Mouse (Mus musculus) embryonic facial prominence, embryonic 13.5 days (tissue): ENCODE measurements at regions not wholly inside any gene's neighbourhood (a gene's known extent, or its start where the extent isn't known, plus 50 kb on each side); places are given as distances from the start of the nearest gene placed in this dataset.

Source experiments
- ATAC-seq: fragments of 200-750 bp; cut with Nextera tagmentation; 2 replicates; pipeline ENCODE4 v1.8.0; 2017; ENCODE audit warnings: low read depth; ENCODE audit not compliant: insufficient number of reproducible peaks, insufficient read depth, low FRiP score, low TSS enrichment
- H3K27ac ChIP-seq: fragments of 300-500 bp; sonication (generic); 2 replicates; pipeline ENCODE4 v1.5.1; 2015; ENCODE audit warnings: moderate library complexity, mild to moderate bottlenecking, inconsistent platforms
- H3K27me3 ChIP-seq: fragments of 300-500 bp; sonication (generic); 2 replicates; pipeline ENCODE4 v1.6.1; 2015; ENCODE audit warnings: mild to moderate bottlenecking, inconsistent platforms
- H3K36me3 ChIP-seq: fragments of 300-500 bp; sonication (generic); 2 replicates; pipeline ENCODE4 v1.6.1; 2015; ENCODE audit warnings: mild to moderate bottlenecking, inconsistent platforms
- H3K4me1 ChIP-seq: fragments of 300-500 bp; sonication (generic); 2 replicates; pipeline ENCODE4 v1.6.1; 2015; ENCODE audit warnings: inconsistent platforms
- H3K4me2 ChIP-seq: fragments of 300-500 bp; sonication (generic); 2 replicates; pipeline ENCODE4 v1.6.1; 2015; ENCODE audit warnings: moderate library complexity, mild to moderate bottlenecking, inconsistent platforms
- H3K4me3 ChIP-seq: fragments of 300-500 bp; sonication (generic); 2 replicates; pipeline ENCODE4 v1.5.1; 2015; ENCODE audit warnings: mild to moderate bottlenecking, inconsistent platforms
- H3K9ac ChIP-seq: fragments of 300-500 bp; sonication (generic); 2 replicates; pipeline ENCODE4 v1.6.1; 2015; ENCODE audit warnings: mild to moderate bottlenecking, inconsistent platforms
- H3K9me3 ChIP-seq: fragments of 300-500 bp; sonication (generic); 2 replicates; pipeline ENCODE4 v1.6.1; 2016; ENCODE audit warnings: inconsistent platforms
- WGBS: fragments of 180-500 bp; shearing (Covaris S2); methylation state at CpG from one replicate; pipeline ENCODE4 v1.1.7; 2015; ENCODE audit warnings: mixed read lengths; 5-methylcytosine and 5-hydroxymethylcytosine counted together

GRCm38 (mm10) chr4:33662965-33663364 is 261.4 kb upstream of the Cnr1 start:
- H3K27me3 ChIP-seq, result no peaks in the 10 kb centered on the region; the same call in 1 of the 2 replicates
- WGBS, result 69% methylated on average over 11 of the region's 11 CpGs
- no peaks in the 10 kb centered on the region for H3K36me3 ChIP-seq
- no peak overlapping the region for H3K9ac ChIP-seq
- no peak overlapping the region for H3K4me3 ChIP-seq
- no peak overlapping the region for H3K4me2 ChIP-seq
- no peaks in the 10 kb centered on the region for H3K9me3 ChIP-seq
- H3K4me1 ChIP-seq, result peaks cover 14% of the 10 kb centered on the region
- no peak for ATAC-seq
- no peak overlapping the region for H3K27ac ChIP-seq

- Histone ChIP-seq H3K9me3 (no peaks in the 10 kb centered on the region), H3K4me2 (no peak overlapping the region), H3K4me3 (no peak overlapping the region), H3K36me3 (no peaks in the 10 kb centered on the region), H3K4me1 (peaks cover 14% of the 10 kb centered on the region), H3K27ac (no peak overlapping the region), H3K27me3 (no peaks in the 10 kb centered on the region; the same call in 1 of the 2 replicates), H3K9ac (no peak overlapping the region)
- 57% methylated on average over 11 of the region's 11 CpGs for WGBS
- no peak for ATAC-seq
Observed at GRCm38 (mm10) chr4:33663616-33664473, 260.5 kb upstream of the Cnr1 start.

- Histone ChIP-seq H3K9me3 (no peaks in the 10 kb centered on the region), H3K4me1 (peaks cover 14% of the 10 kb centered on the region), H3K4me2 (no peak overlapping the region), H3K4me3 (no peak overlapping the region), H3K27ac (no peak overlapping the region), H3K36me3 (no peaks in the 10 kb centered on the region), H3K9ac (no peak overlapping the region), H3K27me3 (no peaks in the 10 kb centered on the region; the same call in 1 of the 2 replicates)
- ATAC-seq, result no peak
- WGBS, result 81% methylated on average over 5 of the region's 5 CpGs
Observed at GRCm38 (mm10) chr4:33664474-33664822, 259.9 kb upstream of the Cnr1 start.

- H3K9me3 ChIP-seq, result no peaks in the 10 kb centered on the region
- no peaks in the 10 kb centered on the region; the same call in 1 of the 2 replicates for H3K27me3 ChIP-seq
- 75% methylated on average over 14 of the region's 14 CpGs for WGBS
- no peak overlapping the region for H3K27ac ChIP-seq
- no peak for ATAC-seq
- peaks cover 11% of the 10 kb centered on the region for H3K4me1 ChIP-seq
- no peaks in the 10 kb centered on the region for H3K36me3 ChIP-seq
- no peak overlapping the region for H3K4me2 ChIP-seq
- no peak overlapping the region for H3K9ac ChIP-seq
- no peak overlapping the region for H3K4me3 ChIP-seq
Observed at GRCm38 (mm10) chr4:33665250-33665873, 259.0 kb upstream of the Cnr1 start.

DNA sequence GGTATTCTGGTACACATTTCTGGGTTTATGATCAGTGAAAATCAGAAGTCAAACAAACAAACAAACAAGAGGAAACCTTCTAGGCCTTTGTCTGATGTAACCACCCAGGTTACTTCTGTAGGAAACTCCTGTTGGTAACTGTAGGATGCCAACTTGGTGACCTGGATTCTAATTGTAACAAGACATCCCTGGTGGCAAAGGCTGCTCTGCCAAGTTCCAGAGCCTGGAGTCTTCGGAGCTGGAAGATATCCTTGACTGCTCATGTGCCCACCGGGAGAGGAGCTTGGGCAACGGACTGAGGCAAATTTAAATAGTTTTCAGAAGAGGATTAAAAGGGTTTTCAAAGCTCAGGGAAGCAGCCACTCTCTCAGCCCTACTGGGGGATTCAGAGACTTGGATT is 256.0 kb upstream of the Cnr1 start:
- Histone ChIP-seq H3K9ac (no peak overlapping the region), H3K4me1 (peaks cover 10% of the 10 kb centered on the region), H3K27ac (no peak overlapping the region), H3K4me2 (no peak overlapping the region), H3K4me3 (no peak overlapping the region), H3K36me3 (no peaks in the 10 kb centered on the region), H3K27me3 (no peaks in the 10 kb centered on the region; the same call in 1 of the 2 replicates), H3K9me3 (no peaks in the 10 kb centered on the region)
- WGBS, result 49% methylated on average over 3 of the region's 3 CpGs
- no peak for ATAC-seq

GRCm38 (mm10) chr4:33675044-33675443 is 249.3 kb upstream of the Cnr1 start:
- no peak overlapping the region for H3K4me3 ChIP-seq
- no peak overlapping the region for H3K4me2 ChIP-seq
- H3K36me3 ChIP-seq, result no peaks in the 10 kb centered on the region
- no CpG with 5 or more reads among the region's 5 CpGs for WGBS
- no peaks in the 10 kb centered on the region for H3K9me3 ChIP-seq
- H3K27ac ChIP-seq, result no peak overlapping the region
- H3K9ac ChIP-seq, result no peak overlapping the region
- no peaks in the 10 kb centered on the region for H3K4me1 ChIP-seq
- H3K27me3 ChIP-seq, result no peaks in the 10 kb centered on the region
- no peak for ATAC-seq

DNA sequence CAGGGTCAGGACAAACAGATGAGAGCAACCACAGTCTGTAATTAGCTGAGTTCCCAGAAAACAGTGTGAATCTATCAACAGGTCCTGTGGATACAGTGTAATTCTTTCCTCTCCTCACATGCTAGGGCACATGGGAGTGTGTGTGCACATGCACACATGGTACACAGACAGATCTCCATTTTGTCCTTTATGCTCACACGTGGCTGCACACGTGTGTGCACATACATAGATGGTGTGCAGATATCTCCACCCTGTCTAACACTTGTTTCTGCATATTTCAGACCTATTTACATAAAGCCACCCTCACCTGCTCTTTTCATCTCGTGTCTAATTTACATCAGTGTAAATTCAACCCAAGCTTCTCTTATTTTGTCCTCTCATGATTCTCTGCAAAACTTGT is 245.0 kb upstream of the Cnr1 start:
- no peak overlapping the region for H3K4me3 ChIP-seq
- ATAC-seq, result no peak
- H3K27me3 ChIP-seq, result no peaks in the 10 kb centered on the region
- H3K36me3 ChIP-seq, result no peaks in the 10 kb centered on the region
- no peak overlapping the region for H3K4me2 ChIP-seq
- H3K27ac ChIP-seq, result no peak overlapping the region
- 68% methylated on average over 3 of the region's 3 CpGs for WGBS
- H3K4me1 ChIP-seq, result no peaks in the 10 kb centered on the region
- H3K9me3 ChIP-seq, result no peaks in the 10 kb centered on the region
- H3K9ac ChIP-seq, result no peak overlapping the region

- no peak for ATAC-seq
- Histone ChIP-seq H3K27ac (no peak overlapping the region), H3K9ac (no peak overlapping the region), H3K4me1 (no peaks in the 10 kb centered on the region), H3K9me3 (no peaks in the 10 kb centered on the region), H3K36me3 (no peaks in the 10 kb centered on the region), H3K4me2 (no peak overlapping the region), H3K4me3 (no peak overlapping the region), H3K27me3 (no peaks in the 10 kb centered on the region)
- WGBS, result 86% methylated on average over 8 of the region's 8 CpGs
Observed at GRCm38 (mm10) chr4:33686135-33686534, 238.3 kb upstream of the Cnr1 start.

- no peak overlapping the region for H3K9ac ChIP-seq
- no peaks in the 10 kb centered on the region for H3K4me1 ChIP-seq
- H3K9me3 ChIP-seq, result no peaks in the 10 kb centered on the region
- no peak overlapping the region for H3K27ac ChIP-seq
- H3K27me3 ChIP-seq, result no peaks in the 10 kb centered on the region
- no peaks in the 10 kb centered on the region for H3K36me3 ChIP-seq
- no peak for ATAC-seq
- H3K4me3 ChIP-seq, result no peak overlapping the region
- H3K4me2 ChIP-seq, result no peak overlapping the region
- WGBS, result 83% methylated on average over 7 of the region's 7 CpGs
Observed at GRCm38 (mm10) chr4:33687434-33687833, 237.0 kb upstream of the Cnr1 start.

- ATAC-seq, result no peak
- H3K4me2 ChIP-seq, result no peak overlapping the region
- 81% methylated on average over 4 of the region's 4 CpGs for WGBS
Observed at GRCm38 (mm10) chr4:33693441-33693840, 231.0 kb upstream of the Cnr1 start.

GRCm38 (mm10) chr4:33696969-33697368 is 227.4 kb upstream of the Cnr1 start:
- no peak overlapping the region for H3K4me3 ChIP-seq
- WGBS, result 42% methylated on average over 8 of the region's 8 CpGs
- H3K4me1 ChIP-seq, result no peaks in the 10 kb centered on the region
- peaks cover 2% of the 10 kb centered on the region; the same call in 1 of the 2 replicates for H3K9me3 ChIP-seq
- ATAC-seq, result no peak
- H3K9ac ChIP-seq, result no peak overlapping the region
- H3K36me3 ChIP-seq, result no peaks in the 10 kb centered on the region
- 0 out of 2 replicates have a peak overlapping the region, but pooled peaks have one; percentile 4 for H3K27ac ChIP-seq
- no peaks in the 10 kb centered on the region for H3K27me3 ChIP-seq
- H3K4me2 ChIP-seq, result no peak overlapping the region

More at GRCm38 (mm10) chr4:33693441-33693840, 231.0 kb upstream of the Cnr1 start:
- H3K4me1 ChIP-seq, result no peaks in the 10 kb centered on the region
- no peaks in the 10 kb centered on the region for H3K36me3 ChIP-seq
- no peaks in the 10 kb centered on the region for H3K27me3 ChIP-seq
- H3K27ac ChIP-seq, result no peak overlapping the region
- peaks cover 2% of the 10 kb centered on the region; the same call in 1 of the 2 replicates for H3K9me3 ChIP-seq
- no peak overlapping the region for H3K9ac ChIP-seq
- no peak overlapping the region for H3K4me3 ChIP-seq
